Mouse (Mus musculus): ENCODE results near the gene Ccdc163. TPM values are rescaled to one million over a fixed set of nuclear protein-coding genes. Genes with fewer than 3 reads are reported as not detected.

Gene Ccdc163
- total and polyA plus RNA-seq, 3 experiments, result 15.3 to 27.9 (median 18.1) TPM

- no peak overlapping the region for H3K27ac ChIP-seq (ENCODE audit: insufficient read depth, low read depth)
- DNase-seq (ENCODE audit: extremely low read depth), result peak; percentile 86
- peaks cover 3% of the 10 kb centered on the region for H3K9me3 ChIP-seq (replicated peaks; ENCODE audit: low read length)
- no peaks in the 10 kb centered on the region for H3K79me2 ChIP-seq (replicated peaks; ENCODE audit: control insufficient read depth, extremely low read depth, insufficient read depth, poor library complexity, severe bottlenecking)
- no peaks in the 10 kb centered on the region for H3K27me3 ChIP-seq (replicated peaks)
- peaks cover 0 to 11% of the 10 kb centered on the region in 2 experiments; a peak in 2 of 4 replicates for H3K4me1 ChIP-seq (ENCODE audit: control insufficient read depth in 1 of 2, insufficient read depth in 2 of 2)
- H3K36me3 ChIP-seq (replicated peaks in 1 of 2; ENCODE audit: control insufficient read depth in 1 of 2, insufficient read depth in 1 of 2, low read length in 1 of 2), result peaks cover 2 to 9% of the 10 kb centered on the region in 2 experiments
- TF ChIP-seq SIN3A (IDR thresholded peaks at IDR 0.05; ENCODE audit: low read length) (peak; percentile 52; the same call in 1 of the 2 replicates), ELF1 (IDR thresholded peaks at IDR 0.05; ENCODE audit: low read depth, low read length) (0 out of 2 replicates have a peak, but pooled peaks have one; percentile 30), MEF2A (IDR thresholded peaks at IDR 0.05; ENCODE audit: borderline replicate concordance, low read depth, low read length) (no peak), RAD21 (IDR thresholded peaks at IDR 0.05; ENCODE audit: low read depth, low read length) (peak; percentile 96), CTCF (conservative IDR thresholded peaks at IDR 0.05 in 1 of 2, IDR thresholded peaks at IDR 0.05 in 1 of 2; ENCODE audit: low read depth in 2 of 2, low read length in 2 of 2) (peak; percentile 55 to 95), ZC3H11A (IDR thresholded peaks at IDR 0.05; ENCODE audit: low read depth, low read length) (peak; percentile 43), SMC3 (IDR thresholded peaks at IDR 0.05; ENCODE audit: low read depth, low read length) (peak; percentile 84), JUND (conservative IDR thresholded peaks at IDR 0.05; ENCODE audit: low read depth, low read length) (no peak), ZNF384 (IDR thresholded peaks at IDR 0.05; ENCODE audit: low read depth, low read length) (no peak)
- H3K9ac ChIP-seq (ENCODE audit: insufficient read depth, low read depth), result no peak overlapping the region
- no peak overlapping the region for H3K4me2 ChIP-seq (ENCODE audit: insufficient read depth, low read depth, poor library complexity, severe bottlenecking)
- in situ Hi-C loops (cut with MboI; ENCODE audit: low pct_ligation_motif_present, low pct_unique_long_range_greater_than_20kb, low sequenced_read_pairs), result loop anchor here (5.0 kb wide), 1 partner anchor 72 kb away; no protein-coding TSS in a partner anchor
- H3K4me3 ChIP-seq (replicated peaks in 1 of 3; ENCODE audit: low read depth in 2 of 3, low read length in 2 of 3, poor library complexity in 1 of 3), result no peak overlapping the region
- dilution Hi-C loops (cut with MboI; ENCODE audit: extremely low pct_ligation_motif_present, extremely low pct_unique_long_range_greater_than_20kb, low sequenced_read_pairs), result no loop called here
These were observed 80.6 kb downstream of the Ccdc163 start for GRCm38 (mm10) chr4:116788956-116789355.

- no peak for TF ChIP-seq UBTF (IDR thresholded peaks at IDR 0.05; ENCODE audit: low read depth, low read length)
- TF ChIP-seq MAFK (IDR thresholded peaks at IDR 0.05; ENCODE audit: insufficient replicate concordance, low read length), result no peak
- TF ChIP-seq EP300 (IDR thresholded peaks at IDR 0.05; ENCODE audit: low read length), result no peak
- TF ChIP-seq MYC (IDR thresholded peaks at IDR 0.05; ENCODE audit: low read depth, low read length), result no peak
- TF ChIP-seq MAX (IDR thresholded peaks at IDR 0.05; ENCODE audit: low read length), result no peak
- no peak for TF ChIP-seq USF1 (IDR thresholded peaks at IDR 0.05; ENCODE audit: low read depth, low read length)
- TF ChIP-seq MAZ (IDR thresholded peaks at IDR 0.05; ENCODE audit: low read depth, low read length), result no peak
- no peak for TF ChIP-seq ZKSCAN1 (IDR thresholded peaks at IDR 0.05; ENCODE audit: borderline replicate concordance, low read depth, low read length)
- no peak for TF ChIP-seq ZNF384 (IDR thresholded peaks at IDR 0.05; ENCODE audit: low read depth, low read length)
- TF ChIP-seq GABPA (IDR thresholded peaks at IDR 0.05; ENCODE audit: insufficient replicate concordance, low read depth, low read length), result no peak
- no peak for TF ChIP-seq CHD2 (IDR thresholded peaks at IDR 0.05; ENCODE audit: low read length)
- no peak for TF ChIP-seq ETS1 (conservative IDR thresholded peaks at IDR 0.05; ENCODE audit: low read depth, low read length)
- no peak for TF ChIP-seq SIN3A (IDR thresholded peaks at IDR 0.05; ENCODE audit: low read length)
- no peak for TF ChIP-seq SMC3 (IDR thresholded peaks at IDR 0.05; ENCODE audit: low read depth, low read length)
- no peak for TF ChIP-seq POLR2AphosphoS2 (IDR thresholded peaks at IDR 0.05; ENCODE audit: low read depth, low read length)
- TF ChIP-seq IRF4 (IDR thresholded peaks at IDR 0.05; ENCODE audit: low read depth, low read length), result no peak
- Histone ChIP-seq H3K9ac (ENCODE audit: insufficient read depth, low read depth) (no peak overlapping the region), H3K4me3 (replicated peaks in 1 of 3; ENCODE audit: low read depth in 2 of 3, low read length in 2 of 3, poor library complexity in 1 of 3) (no peak overlapping the region), H3K27me3 (replicated peaks) (no peaks in the 10 kb centered on the region), H3K79me2 (replicated peaks; ENCODE audit: control insufficient read depth, extremely low read depth, insufficient read depth, poor library complexity, severe bottlenecking) (no peaks in the 10 kb centered on the region), H3K4me2 (ENCODE audit: insufficient read depth, low read depth, poor library complexity, severe bottlenecking) (no peak overlapping the region), H3K4me1 (ENCODE audit: control insufficient read depth in 1 of 2, insufficient read depth in 2 of 2) (peaks cover 0 to 11% of the 10 kb centered on the region in 2 experiments; a peak in 2 of 4 replicates), H3K36me3 (replicated peaks in 1 of 2; ENCODE audit: control insufficient read depth in 1 of 2, insufficient read depth in 1 of 2, low read length in 1 of 2) (peaks cover 2 to 9% of the 10 kb centered on the region in 2 experiments), H3K27ac (ENCODE audit: insufficient read depth, low read depth) (no peak overlapping the region), H3K9me3 (replicated peaks; ENCODE audit: low read length) (no peaks in the 10 kb centered on the region)
- DNase-seq (ENCODE audit: extremely low read depth), result no peak
- dilution Hi-C loops (cut with MboI; ENCODE audit: extremely low pct_ligation_motif_present, extremely low pct_unique_long_range_greater_than_20kb, low sequenced_read_pairs), result no loop called here
- in situ Hi-C loops (cut with MboI; ENCODE audit: low pct_ligation_motif_present, low pct_unique_long_range_greater_than_20kb, low sequenced_read_pairs), result no loop called here
These were observed 84.1 kb downstream of the Ccdc163 start for GRCm38 (mm10) chr4:116792453-116792852.
